Mouse (Mus musculus) liver, embryonic 14.5 days (tissue): ENCODE results near the gene Olfr692. TPM values are rescaled to one million over a fixed set of nuclear protein-coding genes. Genes with fewer than 3 reads are reported as not detected.

ENCODE experiments used
- ATAC-seq: fragments of 200-750 bp; cut with Nextera tagmentation; 2 replicates; pipeline ENCODE4 v1.8.0; 2017; ENCODE audit warnings: moderate number of reproducible peaks, mild to moderate bottlenecking, moderate library complexity; ENCODE audit not compliant: insufficient read depth
- DNase-seq, 3 experiments: peaks; one replicate each; pipeline ENCODE4 v3.0.0-alpha.2; 2012 to 2013; ENCODE audit warnings: low read depth in 3 of 3, low spot score in 3 of 3
- H3K27ac ChIP-seq: fragments of 300-500 bp; sonication (generic); 2 replicates; pipeline ENCODE4 v1.5.1; 2014; ENCODE audit warnings: moderate library complexity, mild to moderate bottlenecking, control low read depth, inconsistent platforms
- H3K27me3 ChIP-seq: fragments of 300-500 bp; sonication (generic); 2 replicates; pipeline ENCODE4 v1.6.1; 2014; ENCODE audit warnings: mild to moderate bottlenecking, low read length, moderate library complexity; ENCODE audit not compliant: control insufficient read depth, insufficient read depth
- H3K36me3 ChIP-seq: fragments of 300-500 bp; sonication (generic); replicated peaks from 2 replicates; pipeline ENCODE4 v1.6.1; 2014; ENCODE audit warnings: low read depth; ENCODE audit not compliant: control insufficient read depth, insufficient read depth
- H3K4me1 ChIP-seq, 2 experiments: fragments of 200-500 bp in 1 of 2; fragments of 300-500 bp in 1 of 2; sonication (generic) in 1 of 2; replicated peaks; 2 replicates each; pipeline ENCODE4 v1.6.1; 2012 to 2014; ENCODE audit warnings: antibody characterized with exemption in 1 of 2, inconsistent platforms in 1 of 2, low read length in 1 of 2; ENCODE audit not compliant: control insufficient read depth in 2 of 2, insufficient read depth in 2 of 2
- H3K4me2 ChIP-seq: fragments of 300-500 bp; sonication (generic); 2 replicates; pipeline ENCODE4 v1.6.1; 2014; ENCODE audit warnings: low read depth, mild to moderate bottlenecking, control low read depth, moderate library complexity
- H3K4me3 ChIP-seq, 2 experiments: fragments of 200-500 bp in 1 of 2; fragments of 300-500 bp in 1 of 2; sonication (generic) in 1 of 2; 2 replicates each; pipeline ENCODE4 v1.5.1; 2012 to 2014; ENCODE audit warnings: low read depth in 2 of 2, low read length in 2 of 2, mild to moderate bottlenecking in 2 of 2, control low read depth in 1 of 2, inconsistent platforms in 1 of 2, moderate library complexity in 1 of 2; ENCODE audit not compliant: insufficient read depth in 1 of 2
- H3K9ac ChIP-seq: fragments of 300-500 bp; sonication (generic); replicated peaks from 2 replicates; pipeline ENCODE4 v1.6.1; 2014; ENCODE audit warnings: mild to moderate bottlenecking, control low read depth, moderate library complexity
- H3K9me3 ChIP-seq: fragments of 300-500 bp; sonication (generic); 2 replicates; pipeline ENCODE4 v1.6.1; 2016; ENCODE audit warnings: low read length, mixed read lengths; ENCODE audit not compliant: control insufficient read depth
- CTCF ChIP-seq: IDR thresholded peaks from 2 replicates; pipeline ENCODE4 v1.5.1; 2016; ENCODE audit warnings: antibody characterized with exemption, low read depth, control low read depth
- EP300 ChIP-seq: IDR thresholded peaks from 2 replicates; pipeline ENCODE4 v1.6.1; 2016; ENCODE audit warnings: antibody characterized with exemption, low read depth
- WGBS: fragments of 180-500 bp; shearing (Covaris S2); extraction: QIAGEN DNeasy Blood & Tissue Kit; methylation state at CpG from one replicate; pipeline ENCODE4 v1.1.7; 2014; ENCODE audit not compliant: insufficient replicate concordance; 5-methylcytosine and 5-hydroxymethylcytosine counted together
- polyA plus RNA-seq, 2 experiments: library from polyadenylated mRNA; depleted of rRNA in 1 of 2; stranded (reverse) in 1 of 2; unstranded in 1 of 2; fragments of >200 nt; fragmentation: Nextera tagmentation in 1 of 2; extraction: Ambion mirVana in 1 of 2; gene quantifications; 2 replicates each; pipeline versions ENCODE4 v1.2.1 to v1.2.3; 2012 to 2014

Olfr692 gene
- polyA plus RNA-seq, 2 experiments = not detected

DNA sequence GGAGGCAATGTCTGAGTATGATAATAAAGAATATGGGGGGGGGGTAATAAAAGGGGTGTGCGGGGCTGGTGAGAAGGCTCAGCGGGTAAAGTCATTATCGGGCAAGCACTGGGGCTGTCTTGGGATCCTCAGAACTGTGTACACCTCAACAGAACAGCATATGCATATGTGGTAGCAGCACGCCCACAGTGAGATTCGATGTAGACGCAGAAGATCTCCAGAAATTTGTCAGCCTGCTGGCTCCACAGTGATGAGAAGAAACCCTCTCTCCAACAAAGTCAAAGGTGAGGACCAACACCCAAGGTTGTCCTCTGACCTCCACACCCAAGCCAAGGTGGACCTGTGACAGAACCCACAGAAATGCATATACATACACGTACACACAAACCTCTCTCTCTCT is 48.5 kb downstream of the Olfr692 start:
- H3K9me3 ChIP-seq = no peaks in the 10 kb centered on the region
- H3K4me3 ChIP-seq = no peak overlapping the region
- no peak overlapping the region for H3K27ac ChIP-seq
- no peak for TF ChIP-seq EP300
- TF ChIP-seq CTCF = no peak
- ATAC-seq (no peak), DNase-seq (no peak)
- WGBS = 60% methylated on average over 7 of the region's 7 CpGs
- no peak overlapping the region for H3K9ac ChIP-seq
- H3K36me3 ChIP-seq = no peaks in the 10 kb centered on the region
- H3K27me3 ChIP-seq = no peaks in the 10 kb centered on the region
- H3K4me2 ChIP-seq = no peak overlapping the region
- no peaks in the 10 kb centered on the region for H3K4me1 ChIP-seq

DNA sequence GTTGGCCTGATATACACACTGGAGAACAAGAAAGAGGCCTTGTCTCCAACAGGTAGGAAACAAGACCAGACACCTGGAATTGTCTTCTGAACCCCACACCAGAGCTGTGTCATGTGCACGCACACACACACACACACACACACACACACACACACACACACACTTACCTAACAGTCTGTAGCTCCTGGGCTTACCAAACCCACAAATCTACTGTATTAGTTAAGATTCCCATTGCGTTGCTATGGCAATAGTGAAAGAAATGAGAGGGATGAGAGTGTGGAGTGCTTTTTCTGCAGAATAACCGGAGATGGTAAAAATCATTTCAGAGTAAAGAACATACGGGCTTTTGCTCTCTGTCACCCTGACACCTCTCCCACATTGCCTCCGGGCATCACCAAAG is 50.1 kb downstream of the Olfr692 start:
- no peak for TF ChIP-seq EP300
- TF ChIP-seq CTCF = no peak
- no peak overlapping the region for H3K4me3 ChIP-seq
- no peak overlapping the region for H3K4me2 ChIP-seq
- no peaks in the 10 kb centered on the region for H3K27me3 ChIP-seq
- H3K27ac ChIP-seq = no peak overlapping the region
- H3K4me1 ChIP-seq = no peaks in the 10 kb centered on the region
- no peak overlapping the region for H3K9ac ChIP-seq
- WGBS = 67% methylated on average over 5 of the region's 5 CpGs
- DNase-seq = no peak
- ATAC-seq = no peak
- no peaks in the 10 kb centered on the region for H3K36me3 ChIP-seq
- H3K9me3 ChIP-seq = no peaks in the 10 kb centered on the region

Other genes with a start within 250 kb of the Olfr692 start
- not detected in 2 replicates for gene Olfr683, start 221.2 kb upstream of the Olfr692 start, polyA plus RNA-seq (2012; rRNA removed)
- gene Olfr683, start 221.2 kb upstream of the Olfr692 start, polyA plus RNA-seq (2014; fragmentation: Nextera tagmentation; extraction: Ambion mirVana) = not detected in 2 replicates
- not detected in 2 replicates for gene Olfr684, start 204.6 kb upstream of the Olfr692 start, polyA plus RNA-seq (2012; rRNA removed)
- not detected in 2 replicates for gene Olfr684, start 204.6 kb upstream of the Olfr692 start, polyA plus RNA-seq (2014; fragmentation: Nextera tagmentation; extraction: Ambion mirVana)
- gene Olfr685, start 182.2 kb upstream of the Olfr692 start, polyA plus RNA-seq (2012; rRNA removed) = not detected in 2 replicates
- gene Olfr685, start 182.2 kb upstream of the Olfr692 start, polyA plus RNA-seq (2014; fragmentation: Nextera tagmentation; extraction: Ambion mirVana) = not detected in 2 replicates
- gene Olfr686, start 160.7 kb upstream of the Olfr692 start, polyA plus RNA-seq (2012; rRNA removed) = not detected in 2 replicates
- gene Olfr686, start 160.7 kb upstream of the Olfr692 start, polyA plus RNA-seq (2014; fragmentation: Nextera tagmentation; extraction: Ambion mirVana) = not detected in 2 replicates
- gene Olfr688, start 80.1 kb upstream of the Olfr692 start, polyA plus RNA-seq (2012; rRNA removed) = not detected in 2 replicates
- gene Olfr688, start 80.1 kb upstream of the Olfr692 start, polyA plus RNA-seq (2014; fragmentation: Nextera tagmentation; extraction: Ambion mirVana) = not detected in 2 replicates
- gene Olfr689, start 57.1 kb upstream of the Olfr692 start, polyA plus RNA-seq (2012; rRNA removed) = not detected in 2 replicates
- not detected in 2 replicates for gene Olfr689, start 57.1 kb upstream of the Olfr692 start, polyA plus RNA-seq (2014; fragmentation: Nextera tagmentation; extraction: Ambion mirVana)
- gene Olfr690, start 34.1 kb upstream of the Olfr692 start, polyA plus RNA-seq (2012; rRNA removed) = not detected in 2 replicates
- not detected in 2 replicates for gene Olfr690, start 34.1 kb upstream of the Olfr692 start, polyA plus RNA-seq (2014; fragmentation: Nextera tagmentation; extraction: Ambion mirVana)
- not detected in 2 replicates for gene Olfr691, start 26.0 kb upstream of the Olfr692 start, polyA plus RNA-seq (2012; rRNA removed)
- gene Olfr691, start 26.0 kb upstream of the Olfr692 start, polyA plus RNA-seq (2014; fragmentation: Nextera tagmentation; extraction: Ambion mirVana) = not detected in 2 replicates
- gene Gm5901, start 6.8 kb downstream of the Olfr692 start, polyA plus RNA-seq (2012; rRNA removed) = not detected in 2 replicates
- not detected in 2 replicates for gene Gm5901, start 6.8 kb downstream of the Olfr692 start, polyA plus RNA-seq (2014; fragmentation: Nextera tagmentation; extraction: Ambion mirVana)
- 8.1 and 8.7 TPM in 2 replicates for gene Fam160a2, start 31.8 kb downstream of the Olfr692 start, polyA plus RNA-seq (2012; rRNA removed)
- 7.4 and 8.1 TPM in 2 replicates for gene Fam160a2, start 31.8 kb downstream of the Olfr692 start, polyA plus RNA-seq (2014; fragmentation: Nextera tagmentation; extraction: Ambion mirVana)
- 0.02 TPM in 1 of 2 replicates, not detected in the other for gene Cnga4, start 36.3 kb downstream of the Olfr692 start, polyA plus RNA-seq (2012; rRNA removed)
- not detected in 2 replicates for gene Cnga4, start 36.3 kb downstream of the Olfr692 start, polyA plus RNA-seq (2014; fragmentation: Nextera tagmentation; extraction: Ambion mirVana)
- gene Cckbr, start 57.5 kb downstream of the Olfr692 start, polyA plus RNA-seq (2012; rRNA removed) = not detected in 2 replicates
- not detected in 2 replicates for gene Cckbr, start 57.5 kb downstream of the Olfr692 start, polyA plus RNA-seq (2014; fragmentation: Nextera tagmentation; extraction: Ambion mirVana)
- gene Cavin3, start 114.1 kb downstream of the Olfr692 start, polyA plus RNA-seq (2012; rRNA removed) = 2.3 and 2.6 TPM in 2 replicates
- gene Cavin3, start 114.1 kb downstream of the Olfr692 start, polyA plus RNA-seq (2014; fragmentation: Nextera tagmentation; extraction: Ambion mirVana) = 4.1 and 4.7 TPM in 2 replicates
- gene Smpd1, start 186.1 kb downstream of the Olfr692 start, polyA plus RNA-seq (2012; rRNA removed) = 9.3 and 11.5 TPM in 2 replicates
- 22.3 and 25.2 TPM in 2 replicates for gene Smpd1, start 186.1 kb downstream of the Olfr692 start, polyA plus RNA-seq (2014; fragmentation: Nextera tagmentation; extraction: Ambion mirVana)
- 2.1 and 3.0 TPM in 2 replicates for gene Apbb1, start 213.4 kb downstream of the Olfr692 start, polyA plus RNA-seq (2012; rRNA removed)
- 1.6 and 2.3 TPM in 2 replicates for gene Apbb1, start 213.4 kb downstream of the Olfr692 start, polyA plus RNA-seq (2014; fragmentation: Nextera tagmentation; extraction: Ambion mirVana)
- 203 and 207 TPM in 2 replicates for gene Hpx, start 231.9 kb downstream of the Olfr692 start, polyA plus RNA-seq (2012; rRNA removed)
- 276 and 285 TPM in 2 replicates for gene Hpx, start 231.9 kb downstream of the Olfr692 start, polyA plus RNA-seq (2014; fragmentation: Nextera tagmentation; extraction: Ambion mirVana)